Mouse (Mus musculus) megakaryocyte, embryonic 14.5 days (primary cell): ENCODE data around the gene Gpa33.

Source experiments
- FLI1 ChIP-seq: IDR thresholded peaks from 2 replicates; pipeline ENCODE4 v1.6.1; 2012; ENCODE audit warnings: low read length, inconsistent platforms, mixed read lengths
- GATA1 ChIP-seq: IDR thresholded peaks from 3 replicates; pipeline ENCODE4 v1.6.1; 2012; ENCODE audit warnings: mixed read lengths, low read length, inconsistent platforms, borderline replicate concordance

DNA sequence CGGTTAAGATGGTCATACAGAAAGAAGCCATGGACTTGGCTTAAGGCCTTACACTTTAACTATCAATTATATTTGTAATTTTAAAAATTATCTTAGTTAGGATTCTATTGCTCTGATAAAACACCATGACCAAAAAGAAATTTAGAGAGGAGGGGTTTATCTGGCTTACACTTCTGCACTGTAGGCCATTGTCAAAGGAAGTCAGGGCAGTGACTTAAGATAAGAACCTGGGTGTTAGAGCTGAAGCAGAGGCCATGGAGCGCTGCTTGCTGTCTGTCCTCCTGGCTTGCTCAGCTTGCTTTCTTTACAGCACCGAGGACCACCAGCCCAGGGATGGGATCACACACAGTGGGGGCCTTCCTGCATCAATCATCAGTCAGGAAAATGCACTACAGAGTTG, 17.6 kb downstream of the Gpa33 start:
- TF ChIP-seq GATA1: no peak
- TF ChIP-seq FLI1: no peak
